Mouse (Mus musculus): Measurements from ENCODE around the gene Tmprss11e. TPM values are rescaled to one million over a fixed set of nuclear protein-coding genes. Genes with fewer than 3 reads are reported as not detected.

Tmprss11e gene
- polyA plus RNA-seq, 1 experiment from 2014 or later, result not detected

GRCm38 (mm10) chr5:86735808-86736207 lies 9.8 kb downstream of the Tmprss11e start:
- Histone ChIP-seq H3K27ac (no peak overlapping the region), H3K27me3 (no peaks in the 10 kb centered on the region), H3K4me3 (no peak overlapping the region), H3K4me2 (no peak overlapping the region), H3K36me3 (no peaks in the 10 kb centered on the region), H3K4me1 (replicated peaks) (no peaks in the 10 kb centered on the region), H3K9me3 (no peaks in the 10 kb centered on the region), H3K9ac (no peak overlapping the region)
- 76% methylated on average over 2 of the region's 2 CpGs for WGBS
- no peak for ATAC-seq (ENCODE audit: low FRiP score)

GRCm38 (mm10) chr5:86730587-86730986 lies 15.0 kb downstream of the Tmprss11e start:
- no peak overlapping the region for H3K27ac ChIP-seq
- no peak overlapping the region for H3K4me3 ChIP-seq
- H3K36me3 ChIP-seq, result no peaks in the 10 kb centered on the region
- no peaks in the 10 kb centered on the region for H3K4me1 ChIP-seq (replicated peaks)
- no peak overlapping the region for H3K4me2 ChIP-seq
- WGBS, result 80% methylated on average over 4 of the region's 4 CpGs
- ATAC-seq (ENCODE audit: low FRiP score), result no peak
- H3K9ac ChIP-seq, result no peak overlapping the region
- no peaks in the 10 kb centered on the region for H3K9me3 ChIP-seq
- no peaks in the 10 kb centered on the region for H3K27me3 ChIP-seq

GRCm38 (mm10) chr5:86728574-86728973 lies 17.0 kb downstream of the Tmprss11e start:
- H3K4me3 ChIP-seq, result no peak overlapping the region
- ATAC-seq (ENCODE audit: low FRiP score), result no peak
- H3K27me3 ChIP-seq, result no peaks in the 10 kb centered on the region
- H3K36me3 ChIP-seq, result no peaks in the 10 kb centered on the region
- H3K4me2 ChIP-seq, result no peak overlapping the region
- no peak overlapping the region for H3K27ac ChIP-seq
- H3K4me1 ChIP-seq (replicated peaks), result no peaks in the 10 kb centered on the region
- H3K9me3 ChIP-seq, result no peaks in the 10 kb centered on the region
- no peak overlapping the region for H3K9ac ChIP-seq
- 78% methylated on average over 6 of the region's 6 CpGs for WGBS

- WGBS, result 88% methylated on average over 9 of the region's 9 CpGs
- Histone ChIP-seq H3K27me3 (no peaks in the 10 kb centered on the region), H3K4me1 (replicated peaks) (no peaks in the 10 kb centered on the region), H3K36me3 (no peaks in the 10 kb centered on the region), H3K9ac (no peak overlapping the region), H3K4me3 (no peak overlapping the region), H3K27ac (no peak overlapping the region), H3K9me3 (no peaks in the 10 kb centered on the region), H3K4me2 (no peak overlapping the region)
- ATAC-seq (ENCODE audit: low FRiP score), result no peak
Measured at GRCm38 (mm10) chr5:86727033-86727432, 18.6 kb downstream of the Tmprss11e start.

- no peak overlapping the region for H3K4me2 ChIP-seq
- no peak for ATAC-seq (ENCODE audit: low FRiP score)
- H3K27me3 ChIP-seq, result no peaks in the 10 kb centered on the region
- no peak overlapping the region for H3K9ac ChIP-seq
- no peak overlapping the region for H3K27ac ChIP-seq
- no peaks in the 10 kb centered on the region for H3K9me3 ChIP-seq
- H3K36me3 ChIP-seq, result no peaks in the 10 kb centered on the region
- H3K4me1 ChIP-seq (replicated peaks), result no peaks in the 10 kb centered on the region
- H3K4me3 ChIP-seq, result no peak overlapping the region
Measured at GRCm38 (mm10) chr5:86725021-86725420, 20.6 kb downstream of the Tmprss11e start.

- Histone ChIP-seq H3K9ac (no peak overlapping the region), H3K4me2 (no peak overlapping the region), H3K27ac (no peak overlapping the region), H3K4me1 (replicated peaks) (no peaks in the 10 kb centered on the region), H3K9me3 (no peaks in the 10 kb centered on the region), H3K36me3 (no peaks in the 10 kb centered on the region), H3K4me3 (no peak overlapping the region), H3K27me3 (no peaks in the 10 kb centered on the region)
- WGBS, result 67% methylated on average over 2 of the region's 2 CpGs
- no peak for ATAC-seq (ENCODE audit: low FRiP score)
Measured at GRCm38 (mm10) chr5:86722820-86723460, 22.7 kb downstream of the Tmprss11e start.

- H3K9ac ChIP-seq, result no peak overlapping the region
- no peaks in the 10 kb centered on the region for H3K9me3 ChIP-seq
- no peak overlapping the region for H3K4me3 ChIP-seq
- H3K4me1 ChIP-seq (replicated peaks), result no peaks in the 10 kb centered on the region
- no peaks in the 10 kb centered on the region for H3K36me3 ChIP-seq
- H3K27me3 ChIP-seq, result no peaks in the 10 kb centered on the region
- no peak overlapping the region for H3K4me2 ChIP-seq
- ATAC-seq (ENCODE audit: low FRiP score), result no peak
- no peak overlapping the region for H3K27ac ChIP-seq
- WGBS, result 89% methylated on average over 2 of the region's 2 CpGs
Measured at GRCm38 (mm10) chr5:86714967-86715366, 30.6 kb downstream of the Tmprss11e start.

- ATAC-seq (ENCODE audit: low FRiP score), result no peak
- 78% methylated on average over 3 of the region's 3 CpGs for WGBS
Measured at GRCm38 (mm10) chr5:86704923-86705322, 40.7 kb downstream of the Tmprss11e start.

GRCm38 (mm10) chr5:86684667-86685066 lies 60.9 kb downstream of the Tmprss11e start:
- Histone ChIP-seq H3K9me3 (no peaks in the 10 kb centered on the region), H3K4me2 (no peak overlapping the region), H3K27ac (no peak overlapping the region), H3K36me3 (no peaks in the 10 kb centered on the region), H3K4me1 (replicated peaks) (no peaks in the 10 kb centered on the region), H3K9ac (no peak overlapping the region), H3K27me3 (no peaks in the 10 kb centered on the region), H3K4me3 (no peak overlapping the region)
- no peak for ATAC-seq (ENCODE audit: low FRiP score)
- 66% methylated on average over 4 of the region's 4 CpGs for WGBS

More at GRCm38 (mm10) chr5:86704923-86705322, 40.7 kb downstream of the Tmprss11e start:
- no peak overlapping the region for H3K9ac ChIP-seq
- no peaks in the 10 kb centered on the region for H3K4me1 ChIP-seq (replicated peaks)
- H3K4me2 ChIP-seq, result no peak overlapping the region
- H3K9me3 ChIP-seq, result no peaks in the 10 kb centered on the region
- no peak overlapping the region for H3K27ac ChIP-seq
- no peak overlapping the region for H3K4me3 ChIP-seq
- no peaks in the 10 kb centered on the region for H3K36me3 ChIP-seq
- H3K27me3 ChIP-seq, result no peaks in the 10 kb centered on the region

GRCm38 (mm10) chr5:86676262-86676661 lies 69.4 kb downstream of the Tmprss11e start, which contains the start of gene Tmprss11b:
Gene Tmprss11b, minus strand, starts transcription at chr5:86676362.
- Histone ChIP-seq H3K4me2 (no peak within 1 kb of the TSS), H3K36me3 (no peaks in the 10 kb centered on the region), H3K27ac (no peak within 1 kb of the TSS), H3K9me3 (no peaks in the 10 kb centered on the region), H3K27me3 (no peaks in the 10 kb centered on the region), H3K4me1 (replicated peaks) (no peaks in the 10 kb centered on the region), H3K9ac (no peak within 1 kb of the TSS), H3K4me3 (no peak within 1 kb of the TSS)
- no peak for ATAC-seq (ENCODE audit: low FRiP score)
- 85% methylated on average over 5 of the region's 5 CpGs for WGBS

Other genes starting within 250 kb of the Tmprss11e start
- gene Tmprss11g, start 227.2 kb downstream of the Tmprss11e start, polyA plus RNA-seq (2015; fragmentation: Nextera tagmentation; extraction: Ambion mirVana), result not detected in 2 replicates
- gene Tmprss11f, start 113.4 kb downstream of the Tmprss11e start, polyA plus RNA-seq (2015; fragmentation: Nextera tagmentation; extraction: Ambion mirVana), result not detected in 2 replicates
- gene Tmprss11b, start 69.5 kb downstream of the Tmprss11e start, polyA plus RNA-seq (2015; fragmentation: Nextera tagmentation; extraction: Ambion mirVana), result not detected in 2 replicates
- gene Ythdc1, start 58.4 kb upstream of the Tmprss11e start, polyA plus RNA-seq (2015; fragmentation: Nextera tagmentation; extraction: Ambion mirVana), result 41.0 and 42.4 TPM in 2 replicates
- gene Ugt2b34, start 161.1 kb upstream of the Tmprss11e start, polyA plus RNA-seq (2015; fragmentation: Nextera tagmentation; extraction: Ambion mirVana), result 0.08 TPM in 1 of 2 replicates, not detected in the other
- gene Ugt2b1, start 180.7 kb upstream of the Tmprss11e start, polyA plus RNA-seq (2015; fragmentation: Nextera tagmentation; extraction: Ambion mirVana), result not detected in 2 replicates